Mouse (Mus musculus) intestine, embryonic 14.5 days (tissue): ENCODE data around the gene Gemin6. TPM values are rescaled to one million over a fixed set of nuclear protein-coding genes. Genes with fewer than 3 reads are reported as not detected.
A peak's percentile ranks its signal among the peaks of the same experiment; 100 is the strongest.
"Not testable (repeated sequence)": the region's sequence is repeated elsewhere in the genome, so short reads cannot be mapped to it uniquely, and the experiment has no call there.

Experiments
- ATAC-seq: fragments of 200-750 bp; cut with Nextera tagmentation; replicated peaks from 2 replicates; pipeline ENCODE4 v1.8.0; 2017; ENCODE audit warnings: low read depth, moderate number of reproducible peaks, moderate TSS enrichment, moderate library complexity; ENCODE audit not compliant: low FRiP score, low TSS enrichment
- DNase-seq: peaks from one replicate; pipeline ENCODE4 v3.0.0-alpha.2; 2018; ENCODE audit warnings: low spot score
- H3K27ac ChIP-seq: fragments of 300-500 bp; sonication (generic); 2 replicates; pipeline ENCODE4 v1.5.1; 2014; ENCODE audit warnings: low read depth, mild to moderate bottlenecking, control low read depth
- H3K27me3 ChIP-seq: fragments of 300-500 bp; sonication (generic); replicated peaks from 2 replicates; pipeline ENCODE4 v1.6.1; 2014; ENCODE audit warnings: low read length, control low read depth; ENCODE audit not compliant: control insufficient read depth, insufficient read depth
- H3K36me3 ChIP-seq: fragments of 300-500 bp; sonication (generic); 2 replicates; pipeline ENCODE4 v1.6.1; 2014; ENCODE audit warnings: low read length, control low read depth; ENCODE audit not compliant: control insufficient read depth, insufficient read depth
- H3K4me1 ChIP-seq: fragments of 300-500 bp; sonication (generic); replicated peaks from 2 replicates; pipeline ENCODE4 v1.6.1; 2014; ENCODE audit warnings: low read length, control low read depth, mixed read lengths; ENCODE audit not compliant: control insufficient read depth, insufficient read depth
- H3K4me2 ChIP-seq: fragments of 300-500 bp; sonication (generic); 2 replicates; pipeline ENCODE4 v1.6.1; 2014; ENCODE audit warnings: low read length
- H3K4me3 ChIP-seq: fragments of 300-500 bp; sonication (generic); 2 replicates; pipeline ENCODE4 v1.5.1; 2014; ENCODE audit warnings: low read depth, low read length, control low read depth, mixed read lengths
- H3K9ac ChIP-seq: fragments of 300-500 bp; sonication (generic); 2 replicates; pipeline ENCODE4 v1.6.1; 2014; ENCODE audit warnings: mild to moderate bottlenecking, low read length
- H3K9me3 ChIP-seq: fragments of 300-500 bp; sonication (generic); 2 replicates; pipeline ENCODE4 v1.6.1; 2016; ENCODE audit warnings: low read length, control low read depth; ENCODE audit not compliant: control insufficient read depth
- WGBS: fragments of 180-500 bp; shearing (Covaris S2); extraction: QIAGEN DNeasy Blood & Tissue Kit; methylation state at CpG from one replicate; pipeline ENCODE4 v1.1.7; 2014; 5-methylcytosine and 5-hydroxymethylcytosine counted together
- polyA plus RNA-seq: library from polyadenylated mRNA; unstranded; fragments of >200 nt; fragmentation: Nextera tagmentation; extraction: Ambion mirVana; gene quantifications from 2 replicates; pipeline ENCODE4 v1.2.1, GENCODE M21; 2014

The Gemin6 gene
- polyA plus RNA-seq, 1 experiment from 2014 or later = 49.8 TPM

GRCm38 (mm10) chr17:80193075-80193474, 31.2 kb upstream of the Gemin6 start:
- Histone ChIP-seq H3K4me2 (no peak overlapping the region), H3K4me3 (no peak overlapping the region), H3K36me3 (peaks cover 33% of the 10 kb centered on the region), H3K9me3 (0 out of 2 replicates have a peak, but pooled peaks cover 3% of the 10 kb centered on the region), H3K4me1 (no peaks in the 10 kb centered on the region), H3K9ac (no peak overlapping the region), H3K27me3 (no peaks in the 10 kb centered on the region), H3K27ac (no peak overlapping the region)
- DNase-seq = no peak
- WGBS = 63% methylated on average over 5 of the region's 5 CpGs
- ATAC-seq = 0 out of 2 replicates have a peak, but pooled peaks have one; percentile 20

- DNase-seq (no peak), ATAC-seq (peak; percentile 67)
- H3K4me1 ChIP-seq = no peaks in the 10 kb centered on the region; the same call in 1 of the 2 replicates
- no peak overlapping the region for H3K4me3 ChIP-seq
- no peaks in the 10 kb centered on the region for H3K27me3 ChIP-seq
- H3K9ac ChIP-seq = no peak overlapping the region
- peaks cover 87% of the 10 kb centered on the region for H3K36me3 ChIP-seq
- no peak overlapping the region for H3K27ac ChIP-seq
- no peak overlapping the region for H3K4me2 ChIP-seq
- no peaks in the 10 kb centered on the region for H3K9me3 ChIP-seq
- WGBS = 95% methylated on average over 3 of the region's 3 CpGs
These were observed 25.0 kb upstream of the Gemin6 start for GRCm38 (mm10) chr17:80199160-80199778.

GRCm38 (mm10) chr17:80205657-80206056, 18.6 kb upstream of the Gemin6 start:
- H3K4me3 ChIP-seq = peak overlapping the region; percentile 97
- H3K9me3 ChIP-seq = no peaks in the 10 kb centered on the region
- H3K4me2 ChIP-seq = peak overlapping the region; percentile 84
- H3K4me1 ChIP-seq = no peaks in the 10 kb centered on the region; the same call in 1 of the 2 replicates
- H3K27me3 ChIP-seq = no peaks in the 10 kb centered on the region
- 19% methylated on average over 5 of the region's 5 CpGs for WGBS
- peak overlapping the region; percentile 99 for H3K27ac ChIP-seq
- no peak for ATAC-seq
- DNase-seq = no peak
- peaks cover 46% of the 10 kb centered on the region for H3K36me3 ChIP-seq
- H3K9ac ChIP-seq = peak overlapping the region; percentile 99

GRCm38 (mm10) chr17:80206301-80206670, 18.0 kb upstream of the Gemin6 start:
- under 1% methylated on average over 36 of the region's 36 CpGs for WGBS
- H3K4me1 ChIP-seq = no peaks in the 10 kb centered on the region; the same call in 1 of the 2 replicates
- H3K27ac ChIP-seq = peak overlapping the region; percentile 99
- H3K9me3 ChIP-seq = no peaks in the 10 kb centered on the region
- DNase-seq (no peak), ATAC-seq (peak; percentile 66)
- peaks cover 41% of the 10 kb centered on the region for H3K36me3 ChIP-seq
- H3K27me3 ChIP-seq = no peaks in the 10 kb centered on the region
- peak overlapping the region; percentile 84 for H3K4me2 ChIP-seq
- H3K4me3 ChIP-seq = peak overlapping the region; percentile 97
- peak overlapping the region; percentile 99 for H3K9ac ChIP-seq

- peak; percentile 93 for ATAC-seq
- peak; percentile 100 for DNase-seq
- peak within 1 kb of the TSS; percentile 84 for H3K4me2 ChIP-seq
- under 1% methylated on average over 83 of the region's 95 CpGs for WGBS
- H3K36me3 ChIP-seq = peaks cover 34% of the 10 kb centered on the region
- H3K4me1 ChIP-seq = no peaks in the 10 kb centered on the region; the same call in 1 of the 2 replicates
- peak within 1 kb of the TSS; percentile 97 for H3K4me3 ChIP-seq
- peak within 1 kb of the TSS; percentile 99 for H3K27ac ChIP-seq
- peak within 1 kb of the TSS; percentile 99 for H3K9ac ChIP-seq
- no peaks in the 10 kb centered on the region for H3K27me3 ChIP-seq
- H3K9me3 ChIP-seq = no peaks in the 10 kb centered on the region
These were observed 17.3 kb upstream of the Gemin6 start, which contains the start of the genes Srsf7 and Ttc39d for GRCm38 (mm10) chr17:80206671-80207581. Gene Srsf7 (minus strand): TSS chr17:80207307. Gene Ttc39d (plus strand): TSS chr17:80207460.

GRCm38 (mm10) chr17:80213998-80214397, 10.2 kb upstream of the Gemin6 start:
- not testable (repeated sequence) for ATAC-seq, H3K9ac ChIP-seq, H3K27me3 ChIP-seq, H3K27ac ChIP-seq, DNase-seq, H3K9me3 ChIP-seq, H3K4me1 ChIP-seq, H3K36me3 ChIP-seq, H3K4me3 ChIP-seq, H3K4me2 ChIP-seq
- 90% methylated on average over 4 of the region's 4 CpGs for WGBS

- no peak for DNase-seq
- H3K9me3 ChIP-seq = no peaks in the 10 kb centered on the region
- H3K36me3 ChIP-seq = no peaks in the 10 kb centered on the region
- ATAC-seq = no peak
- no peak overlapping the region for H3K4me3 ChIP-seq
- 72% methylated on average over 2 of the region's 2 CpGs for WGBS
- no peak overlapping the region for H3K4me2 ChIP-seq
- H3K9ac ChIP-seq = no peak overlapping the region
- H3K4me1 ChIP-seq = 0 out of 2 replicates have a peak, but pooled peaks cover 3% of the 10 kb centered on the region
- no peaks in the 10 kb centered on the region for H3K27me3 ChIP-seq
- H3K27ac ChIP-seq = no peak overlapping the region
These were observed 4.1 kb upstream of the Gemin6 start for GRCm38 (mm10) chr17:80220131-80220530.

- Histone ChIP-seq H3K9me3 (no peaks in the 10 kb centered on the region), H3K9ac (no peak overlapping the region), H3K36me3 (no peaks in the 10 kb centered on the region), H3K4me2 (no peak overlapping the region), H3K27ac (no peak overlapping the region), H3K4me1 (0 out of 2 replicates have a peak, but pooled peaks cover 3% of the 10 kb centered on the region), H3K4me3 (no peak overlapping the region), H3K27me3 (no peaks in the 10 kb centered on the region)
- 64% methylated on average over 9 of the region's 9 CpGs for WGBS
- no peak for DNase-seq
- no peak for ATAC-seq
These were observed 3.0 kb upstream of the Gemin6 start for GRCm38 (mm10) chr17:80221202-80221601.
